Mouse (Mus musculus) thymus, postnatal 25 days (tissue): Measurements from ENCODE around the gene Poldip3.
A peak's percentile ranks its signal among the peaks of the same experiment; 100 is the strongest.

Experiments used
- DNase-seq: peaks from one replicate; pipeline ENCODE4 v3.0.0; 2022

Gene Poldip3

DNA sequence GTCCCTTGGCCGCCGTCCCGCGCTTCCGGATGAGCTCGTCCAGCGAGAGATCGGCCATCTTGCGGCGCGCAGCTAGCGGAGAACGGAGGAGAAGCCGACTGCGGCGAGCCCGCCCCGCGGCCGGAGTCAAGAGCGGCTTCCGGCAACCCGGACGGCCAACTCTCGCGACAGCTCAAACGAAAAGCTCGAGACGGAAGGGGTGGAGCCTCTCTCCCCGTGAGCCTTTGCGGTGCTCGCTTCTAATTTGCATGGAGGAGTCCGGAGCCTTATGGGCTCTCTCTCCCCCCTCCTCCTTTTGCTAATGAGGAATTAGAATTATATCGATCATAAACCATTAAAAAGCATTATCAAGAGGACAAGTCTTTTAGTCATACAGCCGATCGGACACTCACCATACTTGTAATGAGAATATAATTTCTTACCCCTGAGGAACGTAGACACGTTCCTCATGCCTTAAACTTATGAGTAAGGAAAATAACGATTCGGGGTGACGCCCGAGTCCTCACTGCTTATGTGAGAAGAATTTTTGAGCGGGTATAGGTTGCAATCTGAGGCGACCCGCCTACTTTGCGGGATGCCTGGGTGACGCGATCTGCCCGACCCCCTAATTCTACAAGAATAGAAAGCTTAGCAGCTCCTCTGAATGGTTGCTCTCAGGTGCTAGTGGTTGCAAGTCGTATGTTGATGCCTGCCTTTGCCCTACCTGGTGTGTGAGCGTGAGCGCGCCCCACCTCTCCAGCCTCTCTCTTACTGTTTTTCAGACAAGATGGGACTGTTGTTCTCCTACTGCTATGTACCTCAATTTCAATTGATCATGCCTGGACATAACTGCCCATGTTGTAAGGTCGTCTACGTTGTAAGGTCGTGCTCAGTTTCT is at the start of gene Poldip3:
Poldip3 (minus strand) TSS at position 189 of the 877 bp plus-strand sequence.
- peak; percentile 98 for DNase-seq

DNA sequence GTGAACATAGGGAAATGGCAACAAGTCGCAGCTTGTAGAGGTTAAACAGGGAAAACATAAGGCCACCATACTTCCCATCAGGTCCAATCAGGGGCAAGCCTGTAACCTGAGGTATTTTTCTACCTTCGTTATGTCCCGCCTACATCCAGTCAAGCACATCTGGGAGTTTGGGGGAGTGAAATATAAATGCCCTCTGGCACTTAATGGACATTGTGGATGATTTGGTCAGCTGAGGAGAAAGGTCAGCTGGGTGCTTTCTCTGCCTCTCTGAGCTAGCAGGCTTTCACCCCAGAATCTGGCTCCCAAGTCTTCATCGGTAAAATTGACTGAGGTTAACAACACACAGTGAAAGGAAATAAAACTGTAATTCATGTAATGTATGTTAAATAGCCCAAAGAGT is 44.2 kb upstream of the Poldip3 start:
- no peak for DNase-seq

DNA sequence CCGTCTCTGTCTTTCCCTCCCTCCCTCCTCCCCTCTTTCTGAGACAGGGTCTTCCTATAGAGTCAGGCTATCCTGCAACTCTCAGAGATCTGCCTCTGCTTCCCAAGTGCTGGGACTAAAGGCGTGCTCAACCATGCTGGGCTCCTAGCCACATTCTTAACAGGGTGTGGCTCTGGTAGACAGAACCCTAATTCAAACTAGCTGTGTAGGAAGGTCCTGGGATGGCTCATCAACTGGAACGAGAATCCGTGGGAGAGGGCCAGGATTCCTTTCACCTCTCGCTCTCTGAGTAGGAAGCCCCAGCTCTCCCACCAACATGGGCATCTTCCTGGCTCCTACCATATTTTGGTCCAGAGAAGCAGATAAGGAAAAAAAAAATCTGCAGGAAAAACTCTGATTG is 33.2 kb upstream of the Poldip3 start:
- no peak for DNase-seq

DNA sequence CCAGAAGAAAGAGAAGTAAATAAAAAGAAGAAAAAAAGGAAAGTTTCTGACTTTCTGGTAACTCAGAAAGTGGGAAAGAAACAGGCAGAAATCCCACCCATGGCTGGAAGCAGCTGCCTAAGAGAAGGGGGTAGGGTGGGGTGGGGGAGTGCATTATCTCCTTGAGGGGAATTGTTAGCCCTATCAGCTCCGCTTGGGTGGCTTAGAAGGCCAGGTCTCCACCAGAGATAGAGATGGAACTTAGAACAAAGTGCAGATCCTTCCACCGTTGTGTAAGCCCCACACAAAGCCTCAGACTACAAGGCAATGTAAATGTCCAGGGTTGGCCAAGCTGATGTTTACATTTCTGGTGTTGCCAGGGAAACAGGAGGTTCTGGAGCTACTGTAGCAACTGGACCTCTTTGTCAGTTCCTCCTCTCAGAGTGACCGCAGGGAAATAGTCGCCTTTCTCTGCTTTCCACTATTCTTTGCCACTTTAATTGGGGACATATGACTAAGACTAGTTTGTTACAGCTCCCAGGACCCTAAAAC is 32.7 kb upstream of the Poldip3 start:
- DNase-seq: no peak

DNA sequence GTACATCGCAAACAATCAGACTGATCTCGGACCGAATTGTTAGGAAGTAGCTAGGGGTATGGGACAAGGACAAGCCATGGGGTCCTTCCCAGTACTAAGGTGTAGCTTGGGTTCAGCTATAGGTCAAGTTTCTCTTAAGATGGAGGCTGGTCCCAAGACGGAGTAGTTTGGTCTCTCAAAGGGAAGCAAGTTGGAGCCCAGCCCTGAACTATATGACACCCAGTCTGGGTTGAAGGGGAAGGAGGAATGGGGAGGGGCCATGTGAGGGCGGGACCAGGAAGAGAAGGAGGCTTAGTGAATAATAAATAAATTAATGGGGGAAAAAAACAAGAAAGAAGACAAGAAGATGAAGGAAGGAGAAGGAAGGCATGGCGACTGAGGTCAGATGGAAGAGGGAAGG is 30.8 kb upstream of the Poldip3 start:
- no peak for DNase-seq

DNA sequence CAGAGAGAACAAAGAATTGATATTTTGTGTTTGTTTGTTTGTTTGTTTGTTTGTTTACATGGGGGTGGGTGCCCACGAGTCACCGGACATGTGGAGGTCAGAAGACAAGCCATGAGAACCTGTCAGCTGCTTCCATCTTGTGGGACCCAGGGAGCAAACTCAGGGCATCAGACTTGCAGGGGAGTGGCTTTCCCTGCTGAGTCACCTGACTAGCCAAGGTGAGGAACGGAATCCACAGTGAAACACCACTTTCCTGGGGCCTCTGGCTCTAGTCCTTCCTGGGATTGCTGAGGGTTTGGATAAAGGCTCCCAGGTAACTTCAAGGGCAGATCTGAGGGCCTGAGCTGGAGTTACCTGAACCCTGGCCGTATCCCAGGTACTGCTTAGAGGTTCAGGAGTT is 27.5 kb upstream of the Poldip3 start:
- DNase-seq: no peak

DNA sequence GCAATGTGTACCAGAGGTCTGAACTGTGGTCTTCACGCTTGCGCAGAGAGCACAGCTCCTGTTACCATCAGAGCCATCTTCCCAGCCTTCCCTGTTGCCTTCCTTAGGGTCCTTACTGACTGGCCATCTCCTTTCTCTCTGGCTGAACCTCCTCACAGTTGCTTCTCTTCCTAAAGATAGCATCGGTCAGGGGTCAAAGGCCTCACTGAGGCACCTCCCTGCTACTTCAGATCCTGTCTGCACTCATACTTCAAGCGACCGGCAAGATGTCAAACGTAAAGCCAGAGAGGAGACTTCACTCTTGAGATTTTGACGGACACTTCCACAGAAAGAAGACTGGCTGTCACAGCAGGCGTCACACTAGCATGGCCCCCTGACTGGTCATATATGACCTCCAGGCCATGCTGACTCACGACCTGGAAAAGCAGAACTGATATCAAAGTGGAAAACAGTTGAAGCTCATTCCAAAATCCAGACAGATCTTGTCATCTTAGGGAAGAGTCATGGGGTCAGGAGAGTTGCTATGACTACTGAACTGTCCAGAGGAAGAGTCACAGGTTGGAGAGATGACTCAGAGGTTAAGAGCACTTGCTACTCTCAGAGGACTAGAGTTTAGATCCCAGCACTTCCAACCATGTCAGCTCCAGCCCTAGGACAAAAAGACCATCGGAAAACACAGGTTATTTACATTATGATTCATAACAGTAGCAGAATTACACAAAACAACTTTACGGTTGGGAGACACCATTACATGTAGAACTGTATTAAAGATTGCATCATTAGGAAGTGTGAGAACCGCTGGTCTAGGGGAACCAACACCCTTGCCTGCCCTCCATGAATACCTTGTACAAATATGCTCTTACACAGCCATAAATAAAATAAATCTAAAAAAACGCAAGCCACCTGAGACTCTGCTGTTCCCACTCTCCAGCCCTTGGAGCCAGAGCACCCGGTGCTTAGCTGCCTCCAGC is 25.0 kb upstream of the Poldip3 start:
- DNase-seq: no peak

DNA sequence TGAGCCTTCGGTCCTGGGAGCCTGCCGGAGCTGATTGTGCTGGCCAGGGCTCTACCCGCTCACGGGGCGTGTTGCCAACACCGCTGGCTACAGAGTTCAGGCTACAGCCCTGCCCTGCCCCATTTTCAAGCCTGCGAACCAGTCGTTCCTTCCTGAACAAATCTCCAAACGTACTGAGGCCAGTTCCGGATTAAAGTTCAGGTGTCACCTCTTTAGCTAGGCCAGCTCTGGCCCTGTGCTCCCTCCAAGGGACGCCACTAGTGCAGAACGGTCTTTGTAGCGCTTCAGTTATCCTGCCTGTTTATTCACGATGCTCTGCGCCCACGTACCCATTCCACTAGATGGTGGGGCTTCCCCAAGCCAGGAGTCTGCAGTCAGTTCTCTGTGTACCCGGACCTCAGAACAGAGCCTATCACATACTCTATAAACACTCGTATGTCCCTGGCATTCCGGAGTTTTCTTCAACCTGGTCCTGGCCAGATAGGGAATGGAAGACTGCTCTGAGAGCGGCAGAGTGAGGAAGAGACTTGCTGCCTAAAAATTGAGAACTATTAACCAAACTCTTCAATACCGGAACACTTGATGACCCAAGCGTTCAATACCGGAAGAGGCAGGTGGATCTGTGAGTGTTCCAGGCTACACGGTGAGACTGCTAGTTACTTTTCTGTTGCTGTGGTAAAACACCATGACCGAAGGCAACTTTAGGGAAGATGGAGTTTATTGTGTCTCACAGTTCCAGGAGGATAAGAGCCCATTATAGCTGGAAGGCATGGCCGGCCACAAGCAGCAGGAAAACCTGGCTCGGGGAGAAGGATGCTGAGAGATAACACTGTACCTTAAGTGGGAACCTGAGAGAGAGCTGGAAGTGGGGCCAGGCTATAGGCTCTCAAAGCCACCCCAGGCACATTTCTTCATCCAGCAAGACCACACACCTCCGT is 23.6 kb upstream of the Poldip3 start, which contains the start of gene Cyb5r3:
Cyb5r3 (minus strand) TSS at position 101 of the 938 bp plus-strand sequence.
- DNase-seq: no peak

DNA sequence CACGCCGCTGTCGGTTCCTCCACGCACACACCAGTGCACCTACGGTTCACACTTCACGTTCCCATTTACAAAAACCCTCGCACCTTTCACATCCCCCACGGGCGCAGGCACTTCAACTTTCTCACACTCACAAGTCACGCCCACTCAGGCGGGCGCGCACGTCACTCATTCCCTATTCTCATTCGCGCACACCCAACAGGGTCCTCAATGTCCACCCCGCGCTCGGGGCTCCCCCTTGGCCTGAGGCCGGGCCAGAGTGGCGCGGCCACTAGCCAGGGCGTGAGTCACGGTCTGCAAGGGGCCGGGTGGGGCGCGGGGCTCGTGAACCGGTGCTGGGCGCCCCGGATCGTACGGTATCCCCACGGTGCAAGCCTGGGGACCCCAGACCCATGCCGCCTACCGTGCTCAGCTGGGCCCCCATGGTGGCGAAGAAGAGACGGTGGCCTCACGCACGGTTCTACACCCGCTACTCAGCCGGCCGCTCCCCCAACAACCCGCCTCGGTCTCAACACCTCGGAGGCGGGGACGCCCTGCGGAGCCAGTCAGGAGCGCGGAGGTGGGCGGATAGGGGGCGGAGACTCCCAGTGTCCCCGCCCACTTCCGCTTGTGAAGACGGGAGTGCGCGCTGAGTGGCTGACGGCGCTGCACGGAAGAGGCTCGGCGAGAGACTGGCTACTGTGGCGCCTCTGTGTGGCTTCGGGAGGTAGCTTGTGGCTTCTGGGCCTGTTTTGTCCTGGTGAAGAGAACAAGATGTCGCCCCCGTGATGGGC is 22.7 kb upstream of the Poldip3 start:
- peak; percentile 97 for DNase-seq

DNA sequence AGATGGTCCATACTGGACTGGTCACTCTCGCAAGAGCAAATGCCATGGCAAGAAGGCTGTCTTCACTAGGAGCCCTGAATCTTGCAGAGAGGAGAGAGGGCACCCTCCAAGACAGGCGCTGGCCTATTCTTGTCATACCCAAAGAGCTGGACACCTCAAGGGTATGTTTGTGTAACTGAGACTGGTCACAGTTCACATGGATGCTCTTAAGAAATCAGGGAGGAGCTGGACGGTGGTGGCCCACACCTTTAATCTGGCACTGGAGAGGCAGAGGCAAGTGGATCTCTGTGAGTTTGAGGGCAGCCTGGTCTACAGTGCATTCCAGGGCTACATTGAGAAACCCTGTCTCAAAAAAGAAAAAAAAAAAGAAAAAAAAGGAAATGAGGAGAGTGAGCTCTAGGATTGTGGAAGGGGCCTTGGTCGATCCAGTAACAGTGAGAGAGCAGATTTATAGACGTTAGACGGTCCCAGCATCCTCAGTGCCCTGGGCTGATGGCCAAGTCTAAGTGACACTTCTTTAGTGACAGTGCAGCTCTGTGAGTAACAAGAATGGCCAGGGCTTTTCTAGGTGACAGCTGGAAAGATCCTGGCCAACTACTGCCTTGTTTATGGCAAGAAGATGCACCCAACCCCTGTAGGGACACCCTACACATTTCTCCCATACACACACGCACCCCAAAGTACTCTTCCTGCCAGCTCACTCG is 21.9 kb upstream of the Poldip3 start:
- DNase-seq: no peak

DNA sequence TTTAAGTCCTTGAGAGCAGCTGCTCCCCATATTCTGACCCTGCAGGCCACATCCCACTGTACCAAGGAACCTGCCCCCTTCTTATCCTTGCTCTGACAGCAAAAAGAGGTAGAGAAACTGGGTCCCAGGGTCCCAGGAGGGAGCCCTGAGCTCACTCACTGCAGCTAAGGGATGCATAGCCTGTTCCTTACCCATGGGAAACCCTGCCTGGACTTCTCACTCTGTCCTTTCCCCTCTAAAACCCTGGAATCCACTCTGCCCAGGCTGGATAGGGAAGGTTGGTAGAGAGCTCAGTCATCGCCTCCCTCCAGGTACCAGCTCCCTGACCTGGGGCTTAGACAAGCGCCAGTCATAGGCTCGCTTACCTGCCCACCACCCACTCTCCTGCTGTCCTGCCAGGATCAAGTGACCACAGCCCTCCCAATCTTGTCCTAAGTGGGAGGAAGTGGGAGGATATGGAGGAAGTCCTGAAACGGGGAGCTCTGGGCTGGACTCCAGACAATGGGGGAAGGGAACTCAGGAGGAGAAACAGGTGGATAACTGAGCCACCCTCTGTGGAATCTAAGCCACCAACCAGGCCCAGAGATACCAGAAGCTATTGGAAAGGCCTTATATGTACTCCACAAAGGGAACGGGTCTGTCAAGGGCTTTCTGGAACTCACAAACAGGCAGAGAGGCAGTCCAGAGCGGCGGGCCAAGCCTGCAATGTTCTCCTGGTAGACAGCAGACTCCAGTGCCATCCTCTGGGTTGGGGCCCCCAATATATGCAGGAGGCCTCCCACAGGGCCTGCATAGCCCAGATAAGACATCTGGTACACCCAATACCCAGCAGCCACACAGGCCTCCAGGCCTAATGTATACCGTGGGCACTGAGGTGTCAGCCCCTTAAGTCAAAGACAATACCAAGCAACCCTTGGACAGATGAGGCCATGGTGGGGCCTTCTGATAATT is 20.9 kb upstream of the Poldip3 start:
- no peak for DNase-seq

DNA sequence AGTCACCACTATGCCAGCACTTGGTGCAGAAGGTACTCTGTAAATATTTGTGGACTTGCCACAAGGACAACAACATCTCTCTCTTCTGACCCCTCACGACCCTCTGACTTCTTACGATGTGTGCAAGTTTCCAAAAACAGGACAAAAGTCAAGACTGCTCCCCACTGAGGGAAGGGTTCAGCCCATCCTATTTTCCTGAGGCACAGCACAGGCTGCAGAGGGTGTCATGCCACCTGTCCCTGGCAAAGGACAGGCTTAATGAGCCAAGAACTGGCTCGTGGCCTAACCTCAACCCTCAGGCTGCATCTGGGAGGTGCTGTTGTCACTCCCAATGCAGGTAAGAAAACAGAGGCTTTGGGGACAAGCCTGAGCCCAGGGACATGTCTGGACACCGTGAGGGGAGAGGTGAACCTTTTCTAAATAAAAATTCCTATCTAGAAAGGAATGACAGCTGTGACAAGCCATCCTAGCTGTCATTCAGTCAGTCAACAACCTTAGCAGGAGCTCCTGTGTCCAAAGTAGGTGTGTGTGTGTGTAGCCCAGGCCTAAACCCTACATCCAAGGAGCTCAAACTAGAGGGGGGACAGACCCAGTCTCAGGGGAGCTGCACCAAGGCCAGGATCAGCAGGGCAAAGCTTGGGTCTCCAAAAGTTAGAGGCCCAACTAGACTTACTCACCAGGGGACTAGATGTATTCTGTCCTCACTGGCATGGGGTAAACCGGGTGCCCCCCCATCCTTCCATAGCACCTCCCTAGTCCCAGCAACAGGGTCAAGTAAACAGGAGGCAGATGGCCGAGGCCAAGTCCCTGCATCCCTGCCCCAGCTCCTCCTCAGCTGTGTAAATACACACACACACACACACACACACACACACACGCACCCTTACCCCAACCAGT is 19.9 kb upstream of the Poldip3 start:
- no peak for DNase-seq

DNA sequence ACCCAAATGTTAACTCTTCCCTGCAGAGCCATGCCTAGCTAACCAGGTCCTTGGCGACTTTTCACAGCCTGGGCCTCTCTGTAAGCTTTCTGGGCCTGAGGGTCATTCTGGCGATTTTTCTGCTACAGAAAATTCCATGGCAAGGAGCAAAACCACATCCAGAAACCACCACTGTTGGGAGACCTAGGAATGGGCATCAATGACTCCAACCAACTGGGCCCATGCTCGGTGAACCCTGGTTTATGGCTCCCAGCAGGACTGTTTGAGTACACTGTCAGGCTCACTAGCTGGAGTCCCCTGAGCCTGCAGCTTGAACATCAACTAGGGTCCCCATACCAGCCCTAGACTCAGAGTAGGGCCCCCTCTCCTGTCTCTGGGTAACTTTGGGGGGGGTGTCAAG is 19.1 kb upstream of the Poldip3 start:
- no peak for DNase-seq

DNA sequence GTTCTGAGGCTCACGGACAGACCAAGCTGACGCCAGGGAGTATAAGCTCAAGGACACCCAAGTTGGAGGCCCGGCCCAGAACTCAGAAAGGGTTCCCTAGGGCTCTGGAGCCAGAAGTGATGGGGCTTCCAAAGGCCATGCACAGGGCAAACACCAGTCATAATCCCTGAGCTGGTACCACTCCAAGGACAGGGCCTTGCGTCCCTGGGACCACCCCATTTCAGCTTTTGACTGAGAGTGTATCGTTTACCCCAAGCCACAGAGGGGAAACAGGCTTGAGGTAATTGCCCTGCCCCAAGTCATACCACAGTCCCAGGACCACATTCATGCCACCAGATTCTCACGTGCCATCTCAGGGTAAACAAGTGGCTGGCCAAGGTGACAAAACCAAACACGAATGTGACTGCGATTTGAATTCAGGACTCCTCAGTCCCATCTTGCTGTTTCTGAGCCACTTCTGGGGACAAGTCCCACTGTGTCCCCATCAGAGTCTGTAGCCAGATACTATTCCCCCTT is 18.4 kb upstream of the Poldip3 start:
- DNase-seq: no peak

DNA sequence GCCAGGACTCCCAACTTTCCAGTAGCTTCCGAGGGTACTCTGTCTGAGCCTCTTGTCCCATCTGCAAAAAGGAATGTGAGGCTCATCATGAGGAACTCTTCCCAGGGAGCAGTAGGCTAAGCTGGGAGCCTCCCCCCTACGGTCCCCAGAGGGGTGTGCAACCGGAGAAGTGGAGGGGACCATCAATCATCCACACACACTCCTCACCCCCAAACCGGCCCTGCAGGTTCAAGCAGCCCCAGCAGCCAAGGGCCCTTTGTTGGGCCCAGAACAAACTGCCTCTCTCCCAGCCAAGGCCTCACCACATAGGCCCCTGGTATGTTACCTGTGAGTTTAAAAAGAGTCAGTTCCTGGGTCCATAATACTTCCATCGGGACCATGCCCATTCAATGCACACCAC is 17.9 kb upstream of the Poldip3 start:
- no peak for DNase-seq

DNA sequence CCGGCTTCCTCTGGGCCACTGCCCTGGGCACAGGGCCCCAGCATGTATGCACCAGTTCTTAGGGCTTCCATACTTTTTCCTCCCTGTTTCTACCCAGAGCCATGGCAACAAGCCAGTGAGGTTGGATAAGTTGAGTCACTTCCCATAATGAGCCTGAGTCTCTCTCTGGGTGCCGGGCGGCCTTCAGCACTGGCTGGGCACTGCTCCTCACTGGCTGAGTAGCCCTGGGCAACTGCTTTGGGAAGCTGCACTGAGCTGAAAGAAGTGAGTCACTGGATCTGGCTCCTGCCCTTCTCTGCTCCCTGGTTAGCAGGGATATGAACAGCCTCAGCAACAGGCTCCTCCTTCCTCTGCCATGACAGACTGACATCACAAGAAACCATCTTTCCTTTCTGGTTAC is 17.5 kb upstream of the Poldip3 start:
- DNase-seq: no peak

DNA sequence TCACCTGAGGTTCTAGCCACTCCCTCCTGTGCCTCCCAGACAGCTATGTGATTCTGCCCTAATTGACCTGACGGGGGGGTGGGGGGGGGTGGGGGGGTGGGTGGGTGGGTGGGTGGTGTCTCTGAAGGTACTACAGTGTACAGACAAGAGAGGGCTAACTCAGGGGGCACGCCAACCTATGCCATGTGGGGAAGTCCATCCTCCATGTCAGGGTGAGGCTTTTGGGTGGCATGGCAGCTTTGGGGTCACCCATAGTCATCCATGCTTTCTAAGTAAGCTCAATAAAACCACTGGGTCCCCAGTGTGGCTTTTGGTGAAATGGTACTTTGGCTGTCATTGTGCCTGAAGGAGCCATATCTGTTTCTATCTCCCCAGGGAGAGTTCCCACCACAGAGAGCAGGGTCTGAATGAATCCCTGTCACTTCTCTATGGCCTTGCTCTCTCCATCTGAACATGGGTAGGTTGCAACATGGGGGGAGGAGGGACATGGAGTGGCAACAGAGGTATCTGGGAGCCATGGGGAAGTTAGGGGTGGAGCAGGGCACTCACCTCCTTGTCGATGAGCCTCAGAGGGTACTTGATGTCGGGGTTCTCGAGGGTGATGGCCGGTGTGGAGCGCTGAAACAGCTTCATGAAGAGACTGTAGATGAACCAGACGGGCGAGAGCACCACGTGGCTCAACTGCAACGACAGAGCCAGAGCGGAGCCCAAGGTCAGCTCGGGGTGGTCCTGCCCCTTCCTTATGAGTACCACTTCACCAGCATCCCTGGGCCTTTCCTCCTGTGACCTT is 16.5 kb upstream of the Poldip3 start:
- DNase-seq: no peak
